8 mouse cellular contexts compared by ENCODE assay signal in genomic region chr17:51812261-51812941, GRCm38 (mm10). TPM values are rescaled to one million over a fixed set of nuclear protein-coding genes. Genes with fewer than 3 reads are reported as not detected.
DNase-seq lines count a peak whose midpoint lies in the region; ATAC-seq and TF ChIP-seq lines count a peak whose summit lies in the region.

No protein-coding gene starts in this region.

- H3K27me3 ChIP-seq in embryonic facial prominence, embryonic 14.5 days (replicated peaks; ENCODE audit: control insufficient read depth, insufficient read depth, low read length), result peaks cover 6% of the 10 kb centered on the region
- H3K27me3 ChIP-seq in hindbrain, embryonic 13.5 days, result no peaks in the 10 kb centered on the region

- no peaks in the 10 kb centered on the region for H3K36me3 ChIP-seq in embryonic facial prominence, embryonic 14.5 days (ENCODE audit: control insufficient read depth, insufficient read depth, low read length)
- H3K36me3 ChIP-seq in hindbrain, embryonic 13.5 days, result no peaks in the 10 kb centered on the region

- H3K4me3 ChIP-seq in lung, adult 2 months (replicated peaks; ENCODE audit: extremely low read depth, low read depth, low read length), result peak overlapping the region; percentile 64
- H3K4me3 ChIP-seq in embryonic facial prominence, embryonic 14.5 days (ENCODE audit: low read depth, low read length), result peak overlapping the region; percentile 84
- peak overlapping the region; percentile 86 for H3K4me3 ChIP-seq in hindbrain, embryonic 13.5 days

- WGBS in lung, adult 2 months, result under 1% methylated on average over 35 of the region's 48 CpGs
- whole genome bisulfite sequencing in embryonic facial prominence, embryonic 14.5 days, result under 1% methylated on average over 17 of the region's 48 CpGs
- WGBS in hindbrain, embryonic 13.5 days, result 0% methylated on average over 36 of the region's 48 CpGs

- H3K9me3 ChIP-seq in embryonic facial prominence, embryonic 14.5 days (ENCODE audit: control insufficient read depth, low read length), result no peaks in the 10 kb centered on the region
- H3K9me3 ChIP-seq in hindbrain, embryonic 13.5 days, result no peaks in the 10 kb centered on the region

- TF ChIP-seq POLR2A in lung, adult 2 months (IDR thresholded peaks at IDR 0.05; ENCODE audit: borderline replicate concordance, extremely low read depth, low read depth, low read length), result no peak

- TF ChIP-seq CTCF in lung, adult 2 months (IDR thresholded peaks at IDR 0.05; ENCODE audit: insufficient read depth, low read length), result no peak

- H3K27ac ChIP-seq in embryonic facial prominence, embryonic 14.5 days (replicated peaks; ENCODE audit: low read depth, low read length), result peak overlapping the region; percentile 79
- H3K27ac ChIP-seq in hindbrain, embryonic 13.5 days, result peak overlapping the region; percentile 97

- no peaks in the 10 kb centered on the region; the same call in 1 of the 2 replicates for H3K4me1 ChIP-seq in lung, adult 2 months (ENCODE audit: control insufficient read depth, insufficient read depth, low read length)
- peaks cover 4% of the 10 kb centered on the region for H3K4me1 ChIP-seq in embryonic facial prominence, embryonic 14.5 days (ENCODE audit: control insufficient read depth, insufficient read depth, low read length)
- peaks cover 30% of the 10 kb centered on the region for H3K4me1 ChIP-seq in hindbrain, embryonic 13.5 days (replicated peaks)

- H3K9ac ChIP-seq in embryonic facial prominence, embryonic 14.5 days (ENCODE audit: low read depth, low read length), result peak overlapping the region; percentile 85
- peak overlapping the region; percentile 95 for H3K9ac ChIP-seq in hindbrain, embryonic 13.5 days

- peak overlapping the region; percentile 86 for H3K4me2 ChIP-seq in embryonic facial prominence, embryonic 14.5 days (ENCODE audit: low read depth, low read length)
- H3K4me2 ChIP-seq in hindbrain, embryonic 13.5 days, result peak overlapping the region; percentile 70

- ATAC-seq in embryonic facial prominence, embryonic 14.5 days (ENCODE audit: low read depth), result peak; percentile 20
- ATAC-seq in hindbrain, embryonic 13.5 days (ENCODE audit: low FRiP score), result peak; percentile 78
- no peak for ATAC-seq in inflammation-experienced regulatory T-cells, adult 6 months

- DNase-seq in lung, adult 2 months, result no peak
- DNase-seq in lung, postnatal 25 days (ENCODE audit: low spot score), result no peak
- DNase-seq in adrenal gland, postnatal 14 days, result peak; percentile 59
- no peak for DNase-seq in embryonic facial prominence, embryonic 14.5 days (ENCODE audit: low spot score)
- peak; percentile 39 to 41 for DNase-seq in lung, postnatal 4 days
- peak; percentile 64 for DNase-seq in testis, postnatal 10 days (ENCODE audit: low spot score)

RNA-seq across cellular contexts. Expression of gene Satb1, which starts 20.7 kb away (rescaled TPM):
- polyA plus RNA-seq in lung, adult 2 months (2012; rRNA removed), result 7.2 and 8.4 TPM in 2 replicates
- total RNA-seq in adrenal gland, postnatal 14 days (2021), result 21.2 and 39.7 TPM in 2 replicates
- 18.8 and 20.0 TPM in 2 replicates for polyA plus RNA-seq in embryonic facial prominence, embryonic 14.5 days (2014; fragmentation: Nextera tagmentation; extraction: Ambion mirVana)
- polyA plus RNA-seq in hindbrain, embryonic 13.5 days (2015; fragmentation: Nextera tagmentation; extraction: Ambion mirVana), result 31.4 and 32.1 TPM in 2 replicates
- 10 to 100 TPM; 17.0 to 63.3 (median 36.8) TPM for polyA plus RNA-seq in inflammation-experienced regulatory T-cells, adult 6 months (2017; shearing (Covaris generic))

Comparison
In these comparisons a context has a peak if more than half of its experiments do, and no peak if none do; other contexts are left out.
1. DNase-seq: peak in adrenal gland, postnatal 14 days (single experiment), lung, postnatal 4 days (2 of 2) and testis, postnatal 10 days (single experiment); none in lung, adult 2 months (single experiment), lung, postnatal 25 days (single experiment) and embryonic facial prominence, embryonic 14.5 days (single experiment).
2. Peak in every context shown above with its lines, with median percentiles within 50 percentile points of each other: H3K4me3 ChIP-seq.